In the genomic region with DNA sequence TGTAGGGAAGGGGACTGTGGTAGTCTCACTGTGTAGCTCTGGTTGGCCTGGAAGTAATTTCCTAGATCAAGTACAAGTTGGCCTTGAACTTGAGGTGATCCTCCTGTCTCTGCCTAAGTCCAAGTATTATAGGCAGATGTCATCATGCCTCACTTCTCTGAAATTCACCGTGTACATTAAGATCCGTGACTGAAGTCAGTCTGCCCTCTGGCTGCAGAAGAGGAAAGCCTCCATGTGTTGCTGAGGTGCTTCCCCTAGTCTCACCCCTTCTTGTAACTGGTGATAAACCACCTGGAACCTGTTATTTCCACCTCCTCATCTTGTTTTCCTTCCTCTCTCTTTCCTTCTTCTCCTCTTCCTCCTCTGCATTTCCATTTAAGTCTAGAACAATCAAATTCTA, we compare ENCODE assay signal across 1 mouse cellular context.
TF ChIP-seq lines count a peak whose summit lies in the region.

No protein-coding gene starts in this region.

TF ChIP-seq in MEL, 35 proteins besides CTCF, POLR2A, EP300 and RAD21:
- TF ChIP-seq CHD1 (IDR thresholded peaks at IDR 0.05; ENCODE audit: low read depth, low read length), result no peak
- TF ChIP-seq GABPA (IDR thresholded peaks at IDR 0.05; ENCODE audit: low read depth, low read length), result no peak
- TF ChIP-seq GATA1 (IDR thresholded peaks at IDR 0.05; ENCODE audit: low read depth, low read length), result no peak
- no peak for TF ChIP-seq ZKSCAN1 (IDR thresholded peaks at IDR 0.05; ENCODE audit: low read depth, low read length)
- peak; percentile 10; the same call in 1 of the 2 replicates for TF ChIP-seq SMC3 (IDR thresholded peaks at IDR 0.05; ENCODE audit: low read depth, low read length)
